Mouse (Mus musculus): ENCODE measurements around the gene Lrmp.
"Not testable (repeated sequence)": the region's sequence is repeated elsewhere in the genome, so short reads cannot be mapped to it uniquely, and the experiment has no call there.

The Lrmp gene

DNA sequence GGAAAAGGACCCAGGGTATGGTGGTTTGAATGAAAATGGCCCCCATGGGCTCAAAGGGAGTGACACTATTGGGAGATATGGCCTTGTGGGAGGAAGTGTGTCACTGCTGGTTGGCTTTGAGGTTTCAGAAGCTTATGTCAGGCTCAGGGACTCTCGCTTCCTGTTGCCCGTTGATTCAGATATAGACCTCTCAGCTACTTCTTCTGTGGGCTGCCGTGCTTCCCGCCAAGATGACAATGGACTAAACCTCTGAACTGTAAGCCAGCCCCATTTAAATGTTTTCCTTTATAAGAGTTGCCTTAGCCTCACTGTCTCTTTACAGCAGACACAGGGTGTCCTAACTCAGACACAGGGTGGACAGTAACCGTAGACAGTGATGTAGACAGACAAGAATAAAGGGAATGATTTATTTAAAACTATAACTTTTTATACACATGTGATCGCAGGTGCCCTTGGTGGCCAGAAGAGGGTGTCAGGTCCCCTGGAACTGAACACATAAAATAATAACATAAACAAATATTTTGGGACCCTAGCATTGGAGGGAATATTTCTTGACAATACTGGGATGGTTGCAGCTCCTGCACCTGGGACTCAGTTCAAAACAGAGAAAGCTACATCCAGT, at the start of gene Lrmp:
Gene Lrmp (plus strand): TSS at position 178 of the 622 bp plus-strand sequence.
- DNase-seq = no peak

DNA sequence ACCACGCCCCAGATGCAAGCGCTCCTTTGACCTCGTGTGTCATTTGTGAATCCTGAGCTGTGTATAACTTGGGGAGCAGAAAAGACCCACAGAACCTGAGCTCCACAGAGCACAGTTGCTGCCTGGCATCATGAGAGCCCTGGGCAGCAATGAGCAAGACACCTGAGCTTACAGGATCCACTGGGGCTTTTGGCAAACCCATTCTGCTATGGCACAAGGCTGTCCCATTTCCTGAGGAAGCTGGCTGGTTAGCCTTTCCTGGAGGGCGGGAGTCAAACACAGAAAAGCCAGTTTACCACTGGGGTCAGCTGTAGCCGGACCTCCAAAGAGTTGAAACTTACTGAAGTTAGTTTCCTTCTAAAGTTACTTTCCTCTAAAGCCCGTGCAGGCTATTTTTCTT, 49.0 kb upstream of the Lrmp start:
- DNase-seq = no peak

DNA sequence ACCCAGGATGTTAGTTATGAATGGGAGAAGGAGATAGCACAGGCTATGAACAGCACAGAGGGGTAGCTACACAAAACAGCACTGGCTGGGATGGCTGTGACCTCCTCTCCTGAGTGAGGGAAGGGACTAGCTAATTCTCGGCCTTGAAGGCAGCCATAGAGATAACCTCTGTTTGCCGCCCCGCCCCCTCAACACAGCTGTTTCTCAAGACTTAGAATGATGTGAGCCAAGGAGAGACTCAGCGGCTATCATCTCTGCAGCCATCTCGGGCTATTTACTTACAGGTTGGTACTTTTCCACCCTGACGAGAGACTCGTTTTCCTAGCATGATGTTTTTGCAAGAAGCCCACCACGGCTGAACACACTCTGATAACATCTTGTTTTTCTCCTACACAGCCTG, 47.8 kb upstream of the Lrmp start:
- no peak for DNase-seq

DNA sequence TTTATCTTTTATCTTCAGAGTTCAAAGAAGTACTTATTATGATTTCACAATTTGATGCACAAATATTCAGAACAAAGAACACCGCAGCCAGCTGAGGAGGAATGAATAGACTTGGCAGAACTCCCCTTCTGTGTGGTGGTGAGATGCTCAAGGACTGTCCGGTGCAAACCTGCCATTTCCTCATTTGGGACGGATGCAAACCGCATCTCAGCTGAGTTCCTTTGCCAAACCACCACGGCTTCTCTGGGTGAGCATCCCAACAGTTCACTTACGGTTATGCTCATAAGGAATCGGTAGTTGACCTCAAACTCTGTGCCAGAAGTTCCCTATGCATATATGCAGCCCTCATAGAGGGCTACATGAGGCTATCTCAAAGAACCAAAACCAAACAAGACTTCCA, 46.1 kb upstream of the Lrmp start:
- DNase-seq = no peak

DNA sequence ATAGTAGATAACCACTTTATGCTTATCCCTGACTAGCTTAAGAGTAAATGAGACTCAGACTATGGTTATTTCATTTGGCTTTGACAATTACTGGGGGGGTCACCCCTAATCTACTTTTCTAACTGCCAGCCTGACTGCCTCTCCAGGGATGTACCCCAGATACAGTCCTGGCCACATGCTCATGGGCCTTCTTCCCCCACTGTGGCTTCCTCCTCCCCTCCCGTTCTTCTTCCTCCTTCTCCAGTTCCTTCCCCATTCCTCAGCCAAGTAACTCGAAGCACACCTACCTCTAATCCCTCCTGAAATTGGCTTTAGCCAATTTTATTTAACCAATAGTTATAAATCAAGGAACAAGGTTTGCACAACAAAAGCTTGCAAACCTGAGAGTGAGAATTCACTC, 45.5 kb upstream of the Lrmp start:
- no peak for DNase-seq

DNA sequence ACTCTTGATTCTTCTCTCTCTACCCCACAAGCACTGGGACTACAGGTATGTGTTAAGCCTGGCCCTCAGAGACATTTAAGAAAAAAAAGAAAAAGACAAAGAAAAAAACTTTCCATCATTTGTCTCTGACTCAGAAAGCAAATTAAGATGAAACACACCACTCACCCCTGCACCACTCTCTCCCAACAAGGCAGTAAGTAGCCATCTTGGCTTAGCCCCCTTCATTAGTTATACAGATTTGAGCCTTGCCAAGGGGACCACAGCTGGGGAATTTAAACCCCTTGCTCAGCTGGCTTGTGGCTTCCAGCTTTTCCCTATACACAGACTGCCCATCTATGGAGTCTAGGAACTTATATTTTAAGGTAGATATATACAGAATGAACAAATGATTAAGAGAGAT, 41.0 kb upstream of the Lrmp start:
- DNase-seq = no peak

DNA sequence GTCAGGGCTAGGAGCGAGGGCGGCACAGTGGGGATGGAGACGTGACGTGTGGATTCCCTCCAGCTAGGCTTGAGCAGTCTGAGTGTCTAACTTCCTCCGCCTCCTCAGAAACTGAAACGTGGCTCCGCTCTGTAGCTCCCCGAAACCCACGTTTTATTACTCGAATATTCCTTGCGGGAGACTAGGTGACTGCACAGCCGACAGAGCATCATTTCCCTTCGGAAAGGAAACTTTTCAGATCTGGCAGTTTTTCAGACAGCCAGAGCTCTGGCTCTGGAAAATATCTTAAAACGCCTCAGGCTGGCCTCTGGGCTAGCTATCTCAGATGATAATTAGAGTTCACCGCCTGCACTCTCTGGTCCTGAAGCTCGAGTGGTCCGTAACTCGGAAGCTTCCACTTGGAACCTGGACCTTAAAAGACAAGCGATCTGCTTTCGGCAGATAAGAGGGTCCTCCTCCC, 40.3 kb upstream of the Lrmp start:
- no peak for DNase-seq

DNA sequence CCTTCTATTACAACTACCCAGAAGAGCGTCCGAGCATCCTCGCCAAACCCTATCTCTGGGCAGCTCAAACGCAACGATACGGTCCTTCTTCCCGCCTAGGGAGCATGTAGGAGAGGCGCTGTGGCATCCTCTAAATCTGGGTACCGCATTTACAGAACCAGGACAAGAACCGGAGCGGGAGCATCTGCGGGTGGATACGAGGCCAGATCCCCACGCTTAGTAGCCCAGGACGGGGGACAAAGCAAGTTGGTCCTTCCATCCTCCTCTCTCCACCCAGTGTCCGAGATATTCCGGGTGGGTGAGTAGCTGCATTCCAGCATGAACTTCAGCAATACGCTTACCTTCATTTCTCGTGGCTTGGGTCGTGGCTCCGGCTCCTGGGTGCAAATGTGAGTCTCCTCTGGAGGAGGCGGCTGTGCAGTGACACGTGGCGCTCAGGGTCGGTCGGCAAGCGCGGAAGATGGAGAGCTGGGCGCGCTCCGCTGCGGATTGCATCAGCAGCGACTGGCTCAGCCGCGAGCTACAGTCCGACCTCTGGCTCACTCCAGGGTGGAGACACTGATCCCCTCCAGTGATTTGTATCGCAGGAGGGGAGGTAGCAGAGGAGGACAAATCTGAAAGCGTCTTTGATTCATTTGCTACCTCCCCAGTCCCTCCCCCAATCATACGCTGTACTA, 39.8 kb upstream of the Lrmp start, which contains the start of gene Bcat1:
Gene Bcat1 (minus strand): TSS at position 637 of the 677 bp plus-strand sequence.
- DNase-seq = peak; percentile 23

DNA sequence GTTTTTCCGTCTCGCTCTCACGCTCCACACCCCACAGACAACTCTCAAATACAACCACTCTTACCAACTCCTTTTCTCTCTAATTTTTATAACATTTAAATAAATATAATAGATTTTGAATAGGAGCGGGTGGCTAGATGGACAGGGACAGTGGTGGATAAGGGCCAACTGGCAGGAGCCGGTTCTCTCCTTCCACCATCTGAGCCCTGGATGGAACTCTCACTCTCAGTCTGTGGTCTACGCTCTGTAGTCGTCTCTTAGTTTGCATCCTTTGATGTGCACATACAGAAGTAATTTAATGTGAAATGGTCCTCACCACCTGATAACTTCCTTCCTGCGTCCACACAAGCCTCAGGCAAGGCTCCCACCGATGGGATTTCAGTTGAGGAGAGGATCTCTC, 39.2 kb upstream of the Lrmp start:
- DNase-seq = no peak

DNA sequence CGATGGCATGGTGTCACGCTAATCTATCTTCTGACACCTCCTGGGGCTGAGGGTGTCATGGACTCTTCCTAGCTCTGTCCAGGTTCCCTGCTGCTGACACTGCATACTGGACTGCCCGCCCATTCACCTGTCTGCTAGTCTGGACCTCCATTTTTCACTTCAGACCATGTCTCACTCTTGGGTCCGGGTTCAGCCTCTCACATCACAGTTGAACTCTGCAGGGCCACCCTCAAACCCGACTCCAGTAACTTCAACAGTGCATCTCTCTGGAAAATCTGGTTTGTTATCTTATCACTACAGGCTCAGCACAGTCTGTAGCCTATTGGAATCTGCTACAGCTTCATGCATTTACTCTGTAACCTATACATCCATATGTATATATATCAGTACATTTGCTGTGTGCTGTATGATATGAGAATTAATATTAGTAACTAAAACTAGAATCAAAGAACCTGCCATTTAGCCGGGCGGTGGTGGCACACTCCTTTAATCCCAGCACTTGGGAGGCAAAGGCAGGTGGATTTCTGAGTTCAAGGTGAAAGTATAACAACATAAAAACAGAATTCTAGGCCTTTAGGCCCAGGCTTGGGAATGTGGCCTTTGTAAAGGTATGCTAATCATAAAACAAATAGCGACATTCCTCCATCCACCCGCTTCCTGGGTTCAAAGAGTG, 36.2 kb upstream of the Lrmp start:
- DNase-seq = no peak

DNA sequence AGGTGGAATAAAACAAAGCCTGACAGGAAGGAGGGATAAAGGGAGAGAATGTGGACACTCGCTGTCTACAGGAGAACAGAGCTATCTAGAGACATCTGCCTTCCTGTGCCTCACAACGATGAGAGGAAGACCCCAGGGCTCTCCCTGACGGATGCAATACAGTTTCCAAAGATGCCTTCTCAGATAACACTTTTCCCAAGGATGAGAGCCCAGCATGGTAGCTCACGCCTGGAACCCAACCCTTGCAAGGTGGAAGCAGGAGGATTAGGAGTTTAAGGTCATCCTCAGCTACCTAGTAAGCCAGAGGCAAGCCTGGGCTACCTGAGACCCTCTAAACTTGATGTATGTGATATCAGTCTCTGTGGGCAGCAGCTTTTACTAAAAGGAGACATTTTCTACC, 33.7 kb upstream of the Lrmp start:
- DNase-seq = no peak

DNA sequence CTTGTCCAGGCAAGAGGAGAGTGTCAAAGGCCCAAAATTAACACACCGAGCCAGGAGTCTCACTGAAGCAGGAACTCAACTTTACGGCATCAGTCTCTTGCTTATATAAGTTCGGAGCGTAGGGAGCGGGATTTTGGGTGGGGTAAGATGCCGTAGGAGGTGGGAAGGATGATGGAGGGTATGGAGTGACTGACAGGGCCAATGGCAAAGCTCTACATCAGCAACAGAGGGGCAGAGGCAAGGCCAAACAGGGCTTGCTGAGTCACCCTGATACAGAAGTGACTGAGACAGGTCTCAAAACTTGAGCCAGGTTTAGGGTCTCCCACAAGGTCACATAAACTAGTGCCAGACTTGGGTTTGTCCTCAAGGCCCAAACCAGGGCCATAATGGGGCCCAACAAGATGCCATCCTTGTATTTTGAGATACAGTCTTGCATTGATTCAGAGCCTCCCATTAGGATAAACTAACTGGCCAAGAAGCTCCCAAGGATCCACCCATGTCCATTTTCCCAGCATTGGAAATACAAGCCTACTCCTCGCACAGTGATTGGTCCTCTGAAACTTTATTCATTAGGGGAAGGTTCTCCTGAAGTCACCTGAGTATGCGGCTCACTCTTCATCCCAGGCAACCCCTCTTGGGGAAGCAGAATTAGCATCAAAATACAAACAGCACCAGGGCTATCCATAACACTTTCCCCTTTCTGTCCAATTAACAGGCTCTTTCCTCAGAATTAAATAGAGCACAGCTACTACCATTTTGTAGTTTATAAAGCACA, 30.9 kb upstream of the Lrmp start:
- no peak for DNase-seq

DNA sequence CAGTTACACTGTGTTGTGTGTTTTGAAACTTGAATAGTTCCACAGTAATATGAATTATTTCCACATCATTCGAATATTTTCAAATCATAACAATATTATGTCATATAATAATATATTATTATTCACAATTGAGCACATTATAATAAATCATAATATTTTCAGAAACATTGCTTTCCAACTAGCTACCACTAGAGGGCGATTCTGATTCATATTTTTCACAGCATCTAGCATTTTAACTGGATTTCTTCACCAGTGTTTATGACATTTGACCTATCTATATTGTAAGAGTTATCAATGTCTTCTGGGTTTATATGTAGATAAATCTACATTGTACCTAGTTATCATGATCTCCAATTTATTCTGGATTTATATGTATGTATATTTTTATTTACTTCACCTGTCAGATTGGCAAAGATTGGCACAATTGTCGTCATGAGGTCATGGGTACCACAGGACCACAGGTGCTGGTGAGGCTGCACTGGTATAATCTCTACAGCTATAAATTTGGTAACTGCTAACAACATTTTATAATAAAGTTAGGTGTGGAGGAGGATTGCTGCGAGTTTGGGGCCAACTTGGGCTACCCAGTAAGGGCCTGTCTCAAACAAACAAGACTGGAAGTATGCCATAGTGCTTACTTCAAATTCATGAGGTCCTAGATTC, 26.9 kb upstream of the Lrmp start:
- DNase-seq = no peak

DNA sequence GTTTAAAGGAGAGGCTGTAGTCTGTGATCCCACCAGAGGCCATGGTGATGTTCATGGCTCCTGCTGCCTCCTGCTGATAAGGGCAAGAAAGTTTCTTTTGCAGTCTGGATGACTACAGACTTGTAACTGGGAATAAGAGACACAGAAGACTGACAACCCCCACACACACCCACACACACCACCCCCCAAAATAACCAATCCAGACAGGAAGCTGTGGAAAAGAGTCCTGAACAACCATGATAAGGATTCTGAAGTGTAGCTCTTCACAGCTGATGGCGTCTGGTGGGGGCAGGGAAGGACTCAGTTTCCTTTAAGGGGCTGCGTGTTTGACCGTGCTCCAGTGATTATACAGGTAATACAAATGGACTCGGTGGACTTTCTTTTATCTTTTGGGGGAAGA, 26.1 kb upstream of the Lrmp start:
- no peak for DNase-seq

DNA sequence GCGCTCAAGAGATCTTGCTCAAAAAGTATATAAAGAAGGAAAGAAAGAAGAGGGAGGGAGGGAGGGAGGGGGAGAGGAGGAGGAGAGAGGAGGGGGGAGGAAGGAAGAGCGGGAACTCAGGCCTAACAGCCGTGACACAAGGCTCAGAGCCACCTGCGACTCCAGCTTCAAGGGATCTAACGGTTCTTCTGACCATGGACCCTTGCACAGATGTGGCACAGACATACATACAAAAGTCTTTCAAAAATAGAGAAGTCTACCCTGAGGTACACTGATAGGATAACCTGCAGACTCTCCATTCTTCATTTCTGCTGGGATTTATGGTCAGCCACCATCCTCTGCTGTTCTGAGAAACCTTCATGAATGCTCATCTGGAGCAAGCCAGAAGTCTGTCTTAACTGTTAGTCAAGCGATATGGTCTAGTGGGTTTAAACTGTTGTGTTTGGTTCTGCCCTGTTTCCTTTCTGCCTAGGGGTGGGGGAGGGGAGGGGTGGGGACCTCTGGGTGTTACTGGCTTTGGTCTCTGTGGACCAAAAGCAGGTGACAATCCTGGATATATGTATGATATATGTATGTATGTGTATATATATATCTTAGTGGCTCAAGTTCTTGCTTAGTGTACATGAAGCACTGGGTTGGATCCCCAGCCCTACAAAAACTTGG, 25.1 kb upstream of the Lrmp start:
- DNase-seq = no peak

DNA sequence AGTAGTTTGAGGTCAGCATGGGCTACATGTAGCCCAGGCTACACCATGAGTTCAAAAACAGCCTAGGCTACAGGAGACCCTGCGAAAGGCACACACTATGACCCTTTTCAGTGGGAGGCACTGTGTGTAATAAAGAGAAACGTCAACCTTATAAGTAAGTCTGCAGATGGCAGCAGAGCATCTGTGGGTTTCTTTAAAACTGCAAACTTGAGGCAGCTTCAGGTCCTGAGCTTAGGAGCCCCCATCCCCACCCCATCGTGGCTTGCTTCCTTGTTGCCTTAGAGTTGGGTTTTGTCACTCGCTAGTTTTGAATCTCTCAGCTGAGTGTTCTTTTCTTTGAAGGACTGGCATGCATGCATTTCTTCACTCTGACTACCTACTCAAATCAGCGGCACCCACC, 24.5 kb upstream of the Lrmp start:
- no peak for DNase-seq

DNA sequence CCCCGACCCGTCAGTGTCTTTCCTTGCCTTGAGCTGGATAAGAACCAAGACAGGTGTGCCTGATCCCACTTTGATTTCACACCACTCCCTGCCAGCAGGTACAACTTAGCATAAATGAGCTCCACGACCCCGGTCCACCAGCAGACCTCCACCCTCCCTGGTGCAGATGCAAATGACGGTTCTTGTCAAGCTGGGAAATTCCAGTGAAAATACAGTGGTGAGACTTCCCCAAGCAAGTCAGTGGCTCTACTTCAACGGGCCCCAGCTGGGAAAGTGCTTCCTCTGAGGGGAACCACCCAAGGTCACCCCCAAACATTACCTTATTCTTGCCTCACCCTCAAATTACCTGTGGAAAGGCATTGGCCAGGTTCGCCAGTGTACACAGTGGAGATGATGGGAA, 23.5 kb upstream of the Lrmp start:
- DNase-seq = no peak

DNA sequence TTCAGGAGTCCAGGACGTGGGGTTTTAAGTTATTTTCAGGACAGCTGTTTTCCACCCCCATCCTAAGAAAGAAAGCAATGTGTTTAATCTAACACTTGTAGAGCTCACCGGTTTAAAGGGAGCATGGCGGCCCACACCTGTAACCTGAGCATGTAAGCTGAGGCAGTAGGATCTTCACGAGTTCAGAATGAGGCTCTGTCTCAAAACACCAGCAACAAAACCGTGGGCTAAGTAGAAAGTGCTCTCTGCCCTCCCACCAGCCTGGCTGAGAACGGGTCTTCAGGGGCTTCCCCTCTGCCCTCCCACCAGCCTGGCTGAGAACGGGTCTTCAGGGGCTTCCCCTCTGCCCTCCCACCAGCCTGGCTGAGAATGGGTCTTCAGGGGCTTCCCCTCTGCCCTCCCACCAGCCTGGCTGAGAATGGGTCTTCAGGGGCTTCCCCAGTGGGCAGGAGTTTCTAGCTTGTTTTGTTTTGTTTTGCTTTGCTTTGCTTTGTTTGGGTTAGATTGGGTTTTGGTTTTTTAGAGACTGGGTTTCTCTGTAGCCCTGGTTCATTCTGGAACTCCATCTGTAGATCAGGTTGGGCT, 22.3 kb upstream of the Lrmp start:
- DNase-seq = not testable (repeated sequence)

DNA sequence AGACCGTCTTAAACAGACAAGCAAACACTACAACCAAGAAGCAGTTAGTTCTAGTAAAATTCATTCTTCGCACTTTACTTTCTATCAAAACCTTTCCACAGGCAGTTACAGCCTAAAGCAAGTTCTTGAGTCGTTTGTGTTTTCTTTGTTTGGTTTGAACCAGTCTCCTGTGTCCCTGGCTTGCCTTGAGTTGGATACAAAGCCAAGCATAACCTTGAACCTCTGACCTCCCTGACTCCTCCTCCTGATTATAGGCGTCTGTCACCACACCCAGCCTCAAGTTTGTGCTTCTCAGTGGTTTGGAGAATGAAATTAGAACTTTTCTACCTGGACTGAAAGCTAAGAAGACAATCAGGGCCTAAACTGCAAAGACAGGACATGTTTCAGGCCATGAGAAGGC, 21.0 kb upstream of the Lrmp start:
- DNase-seq = no peak

DNA sequence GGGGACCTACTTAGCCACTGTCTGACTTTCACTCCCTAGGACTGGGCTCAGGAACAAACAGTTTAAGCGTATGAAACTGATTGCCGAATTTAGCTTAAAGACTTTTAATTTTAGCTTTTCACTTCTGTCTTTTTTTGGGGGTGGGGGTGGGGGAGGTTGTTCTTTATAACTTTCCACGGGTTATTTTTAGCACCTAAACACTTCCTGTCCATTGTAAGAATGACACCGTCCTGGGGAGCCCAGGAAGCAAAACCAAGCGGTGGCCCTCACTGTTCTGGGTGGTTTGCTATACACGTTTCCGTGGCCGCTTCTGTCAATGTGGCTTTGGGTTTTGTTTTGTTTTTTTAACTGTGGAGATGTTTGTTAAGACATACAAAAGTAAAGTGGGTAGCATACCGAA, 14.5 kb upstream of the Lrmp start:
- DNase-seq = no peak

DNA sequence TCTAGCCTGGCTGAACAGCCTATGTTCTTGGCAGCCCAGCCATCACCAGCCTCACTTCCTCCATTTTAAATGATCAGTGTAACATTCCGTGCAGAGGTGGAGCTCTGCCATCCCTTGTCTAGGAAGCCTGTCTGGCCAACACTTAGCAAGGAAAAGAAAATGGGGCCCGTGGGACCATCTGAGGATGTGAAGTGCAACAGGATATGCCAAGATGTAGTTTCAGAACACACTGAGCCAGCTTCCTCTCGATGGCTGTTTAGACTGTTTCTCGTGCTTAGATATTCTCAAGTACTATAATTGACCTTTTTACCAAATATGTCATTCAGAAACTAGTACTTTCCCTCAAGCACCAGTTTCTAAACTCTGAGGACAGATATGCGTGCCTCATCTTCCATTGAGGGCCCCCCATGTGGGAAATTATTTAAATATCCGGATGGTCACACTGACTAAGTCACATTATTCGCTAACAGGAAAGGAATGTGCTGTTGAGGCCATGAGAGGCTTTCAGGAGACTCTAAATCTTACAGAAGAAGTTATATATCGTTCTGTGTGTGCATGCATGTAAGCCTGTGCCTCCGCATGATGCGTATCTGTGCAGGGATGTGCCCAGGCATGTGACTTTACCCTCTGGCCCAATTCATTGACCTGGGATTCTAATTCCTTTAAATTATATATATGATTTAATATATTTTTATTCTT, 11.1 kb upstream of the Lrmp start:
- DNase-seq = peak; percentile 18

All from kidney, postnatal 14 days (tissue).